Mouse (Mus musculus) activated CD4-positive, CD25-positive, alpha-beta regulatory T cell, adult 4 months (primary cell): ENCODE measurements around the gene Hist1h2bg. TPM values are rescaled to one million over a fixed set of nuclear protein-coding genes. Genes with fewer than 3 reads are reported as not detected.

Experiments used
- polyA plus RNA-seq, 2 experiments: library from polyadenylated mRNA; unstranded; fragments of 100-300 nt; shearing (Covaris generic); gene quantifications; one replicate each; pipeline ENCODE4 v1.2.1; 2017

Gene Hist1h2bg
- polyA plus RNA-seq, 2 experiments from 2014 or later = 4.0 to 5.7 TPM

Other genes starting within 250 kb of the Hist1h2bg start
- gene Zfp322a, start 202.2 kb upstream of the Hist1h2bg start, polyA plus RNA-seq = 10 to 100 TPM; 29.2 to 34.1 TPM
- 10 to 100 TPM; 10.4 to 11.1 TPM for gene Abt1, start 147.5 kb upstream of the Hist1h2bg start, polyA plus RNA-seq
- gene Btn1a1, start 105.5 kb upstream of the Hist1h2bg start, polyA plus RNA-seq = not detected
- not detected for gene Btn2a2, start 82.5 kb upstream of the Hist1h2bg start, polyA plus RNA-seq
- 1 to 10 TPM; 2.7 to 3.2 TPM for gene Hist1h4h, start 40.3 kb upstream of the Hist1h2bg start, polyA plus RNA-seq
- gene Hist1h2af, start 37.5 kb upstream of the Hist1h2bg start, polyA plus RNA-seq = not detected
- gene Hist1h3g, start 36.0 kb upstream of the Hist1h2bg start, polyA plus RNA-seq = 1 to 10 TPM in 1 of 2 experiments, not detected in 1; 1.1 TPM
- gene Hist1h2bh, start 28.0 kb upstream of the Hist1h2bg start, polyA plus RNA-seq = under 1 TPM in 1 of 2 experiments, not detected in 1; 0.38 TPM
- gene Hist1h3f, start 27.3 kb upstream of the Hist1h2bg start, polyA plus RNA-seq = 1 to 10 TPM in 1 of 2 experiments, not detected in 1; 1.1 TPM
- 1 to 10 TPM in 1 of 2 experiments, not detected in 1; 2.8 TPM for gene Hist1h4f, start 19.7 kb upstream of the Hist1h2bg start, polyA plus RNA-seq
- under 1 TPM; 0.31 to 0.79 TPM for gene Hist1h1d, start 18.1 kb upstream of the Hist1h2bg start, polyA plus RNA-seq
- gene Hist1h3e, start 9.0 kb upstream of the Hist1h2bg start, polyA plus RNA-seq = 1 to 10 TPM in 1 of 2 experiments, under 1 TPM in 1; 0.86 to 1.6 TPM
- gene Hist1h2ae, start 176 bp upstream of the Hist1h2bg start, polyA plus RNA-seq = 10 to 100 TPM; 26.7 to 59.1 TPM
- gene Hist1h2bf, start 2.8 kb downstream of the Hist1h2bg start, polyA plus RNA-seq = under 1 TPM in 1 of 2 experiments, not detected in 1; 0.83 TPM
- 1 to 10 TPM in 1 of 2 experiments, not detected in 1; 2.3 TPM for gene Hist1h2ad, start 3.0 kb downstream of the Hist1h2bg start, polyA plus RNA-seq
- not detected for gene Hist1h3d, start 4.4 kb downstream of the Hist1h2bg start, polyA plus RNA-seq
- gene Hist1h4d, start 10.2 kb downstream of the Hist1h2bg start, polyA plus RNA-seq = 10 to 100 TPM; 36.8 to 39.3 TPM
- gene Hist1h2be, start 49.7 kb downstream of the Hist1h2bg start, polyA plus RNA-seq = 1 to 10 TPM; 1.5 to 1.7 TPM
- gene Hist1h1e, start 51.2 kb downstream of the Hist1h2bg start, polyA plus RNA-seq = 10 to 100 TPM; 11.9 to 13.5 TPM
- gene Hist1h2ac, start 112.6 kb downstream of the Hist1h2bg start, polyA plus RNA-seq = under 1 TPM in 1 of 2 experiments, not detected in 1; 0.28 TPM
- gene Hist1h2bc, start 112.8 kb downstream of the Hist1h2bg start, polyA plus RNA-seq = 1 to 10 TPM in 1 of 2 experiments, under 1 TPM in 1; 0.85 to 5.4 TPM
- not detected for gene Hist1h1t, start 124.4 kb downstream of the Hist1h2bg start, polyA plus RNA-seq
- 1 to 10 TPM in 1 of 2 experiments, under 1 TPM in 1; 0.57 to 7.4 TPM for gene Hist1h4c, start 127.1 kb downstream of the Hist1h2bg start, polyA plus RNA-seq
- gene Hfe, start 139.5 kb downstream of the Hist1h2bg start, polyA plus RNA-seq = under 1 TPM in 1 of 2 experiments, not detected in 1; 0.80 TPM
- gene Hist1h1c, start 167.4 kb downstream of the Hist1h2bg start, polyA plus RNA-seq = 10 to 100 TPM in 1 of 2 experiments, 1 to 10 TPM in 1; 5.3 to 15.2 TPM
- gene Hist1h3c, start 174.2 kb downstream of the Hist1h2bg start, polyA plus RNA-seq = 1 to 10 TPM in 1 of 2 experiments, not detected in 1; 2.4 TPM
- under 1 TPM in 1 of 2 experiments, not detected in 1; 0.73 TPM for gene Hist1h2bb, start 175.3 kb downstream of the Hist1h2bg start, polyA plus RNA-seq
- gene Hist1h2ab, start 179.7 kb downstream of the Hist1h2bg start, polyA plus RNA-seq = 1 to 10 TPM; 9.5 to 10.0 TPM
- not detected for gene Hist1h3b, start 180.9 kb downstream of the Hist1h2bg start, polyA plus RNA-seq
- 1 to 10 TPM in 1 of 2 experiments, not detected in 1; 2.8 TPM for gene Hist1h4b, start 185.6 kb downstream of the Hist1h2bg start, polyA plus RNA-seq
- gene Hist1h4a, start 189.8 kb downstream of the Hist1h2bg start, polyA plus RNA-seq = 1 to 10 TPM in 1 of 2 experiments, not detected in 1; 3.1 TPM
- gene Hist1h3a, start 191.0 kb downstream of the Hist1h2bg start, polyA plus RNA-seq = 1 to 10 TPM in 1 of 2 experiments, under 1 TPM in 1; 0.73 to 1.7 TPM
- gene Hist1h1a, start 192.3 kb downstream of the Hist1h2bg start, polyA plus RNA-seq = 1 to 10 TPM; 5.1 to 7.8 TPM
- gene Trim38, start 198.5 kb downstream of the Hist1h2bg start, polyA plus RNA-seq = not detected
- gene Slc17a2, start 235.6 kb downstream of the Hist1h2bg start, polyA plus RNA-seq = not detected